Mouse (Mus musculus): ENCODE results near the gene Fads3.

The Fads3 gene

GRCm38 (mm10) chr19:10021981-10022380 is 19.4 kb upstream of the Fads3 start:
- DNase-seq (ENCODE audit: low spot score): no peak

- DNase-seq (ENCODE audit: low spot score): peak; percentile 55
Observed at GRCm38 (mm10) chr19:10022414-10023303, 18.7 kb upstream of the Fads3 start.

DNA sequence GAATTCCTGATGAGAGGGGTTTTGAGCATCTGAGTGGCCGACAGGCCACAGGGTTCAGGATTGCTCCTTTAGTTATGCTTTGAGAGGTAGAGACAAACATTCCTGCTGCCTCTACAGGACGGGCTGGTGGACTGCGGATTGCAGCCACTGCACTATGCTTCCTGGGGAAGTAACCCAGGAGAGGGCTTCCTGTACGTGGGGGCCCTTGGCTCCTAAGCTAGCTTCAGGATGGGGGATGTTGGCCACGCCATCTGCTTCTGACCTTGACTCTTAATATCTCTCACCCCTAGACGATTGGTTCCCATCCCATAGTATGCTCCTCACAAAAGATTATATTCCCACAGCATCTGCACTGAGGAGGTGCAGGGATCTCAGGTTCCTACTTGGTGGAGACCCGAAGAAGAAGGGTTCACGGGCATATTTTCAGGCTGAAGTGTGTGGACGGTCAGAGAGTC is 18.0 kb upstream of the Fads3 start:
- no peak for DNase-seq (ENCODE audit: low spot score)

GRCm38 (mm10) chr19:10025169-10025875 is 16.0 kb upstream of the Fads3 start:
- DNase-seq (ENCODE audit: low spot score): peak; percentile 53

- DNase-seq (ENCODE audit: low spot score): no peak
Observed at GRCm38 (mm10) chr19:10029746-10030145, 11.6 kb upstream of the Fads3 start.

DNA sequence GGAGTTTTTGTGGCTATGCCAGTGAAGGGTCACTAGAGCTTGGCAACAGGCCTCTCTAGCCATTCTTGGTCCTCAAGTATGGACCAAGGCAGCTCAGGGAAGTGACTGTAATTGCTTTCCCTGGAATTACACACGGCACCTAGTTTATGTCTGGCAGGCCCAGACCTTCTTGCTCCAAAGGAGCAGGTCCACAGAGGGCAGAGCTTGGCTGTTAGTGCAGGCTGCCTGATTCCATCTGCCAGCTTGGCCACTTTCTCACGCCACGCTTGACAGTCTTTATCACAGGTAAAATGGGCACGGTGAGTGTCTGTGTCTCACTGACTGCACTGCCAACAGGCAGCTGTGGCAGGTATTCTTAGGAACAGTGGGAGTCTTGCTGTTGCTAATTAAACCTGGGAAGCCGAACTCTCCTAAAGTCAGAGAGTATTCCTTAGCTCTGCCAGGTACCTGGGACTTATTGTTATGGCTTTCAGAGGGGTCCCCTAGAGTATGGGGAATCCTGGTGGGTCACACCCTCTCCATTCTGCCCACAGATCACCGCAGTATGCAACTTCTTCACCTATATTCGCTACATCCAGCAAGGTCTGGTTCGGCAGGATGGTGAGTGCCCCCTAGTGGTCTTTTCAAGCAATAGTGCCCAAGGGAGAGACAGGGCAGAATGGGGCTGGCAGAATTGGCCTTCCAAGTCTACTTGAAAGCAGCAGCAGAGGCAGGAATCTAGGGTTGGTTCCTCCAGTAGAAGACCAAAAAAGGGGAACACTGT is 8.0 kb upstream of the Fads3 start:
- DNase-seq (ENCODE audit: low spot score): peak; percentile 78

GRCm38 (mm10) chr19:10034356-10034755 is 7.0 kb upstream of the Fads3 start:
- DNase-seq (ENCODE audit: low spot score): no peak

DNA sequence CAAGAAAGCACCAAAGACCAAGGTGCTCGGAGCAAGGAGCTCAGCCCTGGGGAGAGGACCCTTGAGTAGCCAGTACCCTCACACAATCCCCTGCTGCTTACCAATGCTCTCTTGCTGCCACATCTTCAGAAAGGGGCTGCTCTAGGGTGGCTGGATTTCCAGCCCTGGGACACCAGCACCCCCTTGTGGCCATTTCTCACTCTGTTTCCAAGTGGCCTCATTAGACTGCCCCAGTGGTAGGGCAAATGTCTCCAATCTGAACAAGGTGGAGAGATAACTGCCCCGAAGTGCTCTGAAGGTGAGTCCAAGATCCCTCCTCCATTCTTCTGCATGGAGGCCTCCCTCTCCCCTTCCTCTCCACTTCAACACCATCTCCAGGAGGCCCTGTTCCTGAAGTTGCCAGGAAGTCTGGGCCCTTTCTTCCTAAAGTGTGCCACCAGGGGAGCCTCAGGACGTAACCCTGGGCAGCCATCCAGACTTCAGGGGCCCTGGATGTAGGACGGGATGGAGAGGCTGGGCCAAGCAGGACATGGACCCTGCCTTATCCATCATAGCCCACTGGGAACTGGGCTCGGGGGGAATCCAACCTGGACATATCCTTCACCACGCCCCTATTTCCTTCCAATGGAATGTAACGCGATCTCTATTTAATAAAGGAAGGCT is 6.5 kb upstream of the Fads3 start:
- DNase-seq (ENCODE audit: low spot score): peak; percentile 85

DNA sequence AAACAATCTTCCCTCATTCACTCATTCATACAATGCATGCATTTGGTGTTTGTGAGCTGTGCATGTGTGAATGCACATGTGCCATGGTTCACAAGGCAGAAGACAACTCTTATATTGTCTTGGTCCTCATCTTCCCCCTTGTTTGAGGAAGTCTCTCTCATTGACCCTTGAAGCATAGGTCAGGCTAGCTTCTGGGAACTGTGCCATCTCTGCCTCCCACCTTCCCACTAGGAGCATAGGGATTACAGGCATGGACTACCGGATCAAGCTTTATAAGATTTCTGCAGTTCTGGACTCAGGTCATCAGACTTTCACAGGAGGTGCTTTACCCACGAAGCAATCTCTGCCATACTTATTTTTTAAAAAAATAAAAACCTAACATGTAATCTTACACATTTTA is 3.8 kb upstream of the Fads3 start:
- DNase-seq (ENCODE audit: low spot score): no peak

DNA sequence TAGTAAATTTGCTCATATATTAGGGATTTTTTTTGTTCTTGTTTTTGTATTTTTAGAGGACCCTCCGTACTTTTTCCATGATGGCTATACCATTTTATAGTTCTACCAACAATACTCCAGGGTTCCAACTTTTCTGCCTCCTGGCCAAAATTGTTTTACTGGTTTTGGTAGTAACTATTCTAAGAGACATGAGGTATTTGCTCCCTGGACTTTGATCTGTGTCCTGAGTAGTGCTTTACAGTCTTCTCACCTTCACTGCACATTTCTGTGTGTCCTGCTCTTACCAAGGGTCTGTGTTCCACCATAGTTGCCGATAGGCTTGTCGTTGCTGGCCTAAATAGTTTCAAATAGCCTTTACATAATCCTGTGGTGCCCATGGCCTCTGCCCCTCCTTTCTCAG is 3.0 kb upstream of the Fads3 start:
- DNase-seq (ENCODE audit: low spot score): no peak

GRCm38 (mm10) chr19:10038910-10039309 is 2.5 kb upstream of the Fads3 start:
- no peak for DNase-seq (ENCODE audit: low spot score)

- DNase-seq (ENCODE audit: low spot score): no peak
Observed at GRCm38 (mm10) chr19:10039615-10040014, 1.8 kb upstream of the Fads3 start.

DNA sequence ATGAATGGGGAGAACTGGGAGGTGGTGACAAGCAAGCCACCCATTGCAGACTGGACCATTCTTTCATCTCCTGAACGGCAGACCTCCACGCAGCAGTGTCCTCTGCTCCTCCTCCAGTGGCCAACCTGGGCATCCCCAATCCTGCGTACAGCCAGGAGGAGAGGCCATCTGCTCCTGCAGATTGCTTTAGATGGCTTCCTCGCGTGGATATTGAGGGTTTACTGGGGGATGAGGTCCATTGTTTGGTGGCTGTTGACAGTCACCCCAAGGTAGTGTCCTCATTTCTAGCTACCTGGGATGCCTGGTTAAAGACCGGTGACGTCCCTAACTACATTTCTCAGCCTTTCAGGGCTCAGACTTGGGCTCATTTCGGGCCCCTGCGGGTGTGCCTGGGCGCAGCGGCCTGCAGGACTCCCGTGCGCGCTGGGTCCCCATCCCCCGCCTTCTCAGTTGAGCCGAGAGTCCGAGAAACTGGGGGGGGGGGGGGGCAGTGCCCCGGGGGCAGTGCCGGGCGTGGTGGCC is 442 bp upstream of the Fads3 start:
- peak; percentile 19 for DNase-seq (ENCODE audit: low spot score)

GRCm38 (mm10) chr19:10042232-10042631 is 863 bp downstream of the Fads3 start:
- no peak for DNase-seq (ENCODE audit: low spot score)

GRCm38 (mm10) chr19:10042816-10043215 is 1.4 kb downstream of the Fads3 start:
- DNase-seq (ENCODE audit: low spot score): no peak

GRCm38 (mm10) chr19:10043643-10044042 is 2.3 kb downstream of the Fads3 start:
- DNase-seq (ENCODE audit: low spot score): no peak

DNA sequence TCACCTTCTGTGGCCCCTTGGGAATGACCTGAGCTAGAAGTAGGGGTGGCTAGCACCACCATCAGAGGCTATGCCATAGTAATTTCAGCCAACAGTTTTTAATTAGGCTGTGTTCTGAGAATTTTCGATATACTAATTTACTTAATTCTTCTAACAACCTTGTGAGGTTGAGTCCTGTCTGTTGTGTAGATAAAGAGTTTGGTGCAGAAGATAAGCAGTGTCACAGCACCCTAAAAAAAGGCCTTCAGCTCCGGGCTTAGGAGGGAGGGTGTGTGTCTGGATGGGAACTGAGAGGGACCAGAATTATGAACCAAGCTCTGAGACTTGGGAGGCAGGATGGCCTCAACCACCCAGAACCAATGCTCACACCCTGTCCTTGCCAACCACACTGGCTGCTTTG is 4.3 kb downstream of the Fads3 start:
- DNase-seq (ENCODE audit: low spot score): no peak

GRCm38 (mm10) chr19:10046346-10046745 is 5.0 kb downstream of the Fads3 start:
- no peak for DNase-seq (ENCODE audit: low spot score)

DNA sequence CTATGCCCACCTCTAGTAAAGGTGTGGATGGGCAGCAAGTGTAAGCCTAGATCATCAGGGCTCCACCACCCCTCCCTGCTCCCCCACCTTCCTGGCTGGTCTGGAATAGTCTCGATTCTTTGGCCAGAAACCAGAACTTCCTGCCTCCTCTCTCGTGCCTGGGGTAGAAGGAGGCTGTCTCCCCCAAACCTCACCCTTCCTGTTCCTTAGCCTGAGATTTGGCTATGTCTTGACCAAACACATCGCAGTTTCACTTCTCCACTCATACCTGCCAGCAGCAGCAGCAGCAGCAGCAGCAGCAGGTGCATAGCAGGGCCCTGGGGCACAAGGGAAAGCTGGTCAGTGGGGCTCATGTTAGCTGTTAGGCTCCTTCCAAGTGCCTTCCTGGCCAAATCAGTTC is 5.6 kb downstream of the Fads3 start:
- DNase-seq (ENCODE audit: low spot score): no peak

GRCm38 (mm10) chr19:10049533-10049932 is 8.2 kb downstream of the Fads3 start:
- no peak for DNase-seq (ENCODE audit: low spot score)

- DNase-seq (ENCODE audit: low spot score): no peak
Observed at GRCm38 (mm10) chr19:10050438-10050837, 9.1 kb downstream of the Fads3 start.

DNA sequence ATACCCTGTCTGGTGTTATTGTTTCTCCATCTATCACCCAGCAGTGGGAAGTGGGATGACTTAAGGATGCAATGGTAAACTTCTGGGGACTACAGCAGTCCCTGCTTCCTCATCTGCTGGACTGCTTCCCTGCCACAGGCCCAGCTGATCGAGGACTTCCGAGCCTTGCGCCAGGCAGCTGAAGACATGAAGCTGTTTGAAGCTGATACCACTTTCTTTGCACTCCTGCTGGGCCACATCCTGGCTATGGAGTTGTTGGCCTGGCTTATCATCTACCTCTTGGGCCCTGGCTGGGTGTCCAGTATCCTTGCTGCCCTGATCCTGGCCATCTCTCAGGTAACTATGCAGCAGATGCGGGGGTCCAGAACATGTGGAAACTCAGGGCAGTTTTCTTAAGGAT is 11.3 kb downstream of the Fads3 start:
- DNase-seq (ENCODE audit: low spot score): no peak

Measured in embryo, embryonic 10 days (tissue).